Mouse (Mus musculus) left cerebral cortex, postnatal 36 days (tissue): Measurements from ENCODE around the gene Tgfbr2. TPM values are rescaled to one million over a fixed set of nuclear protein-coding genes. Genes with fewer than 3 reads are reported as not detected.
"Not testable (repeated sequence)": the region's sequence is repeated elsewhere in the genome, so short reads cannot be mapped to it uniquely, and the experiment has no call there.

Source experiments
- DNase-seq, 2 experiments: peaks; one replicate each; pipeline ENCODE4 v3.0.0; 2021 to 2022; ENCODE audit warnings: low spot score in 2 of 2, mixed read lengths in 1 of 2
- intact Hi-C: fragments of 180-260 bp; cut with DNase I; formaldehyde crosslinking; loops from one replicate; pipeline ENCODE4 v1.15.1; 2025
- total RNA-seq, 2 experiments: library from RNA; stranded (reverse); gene quantifications; 2 replicates each; pipeline ENCODE4 v1.2.3; 2021

Tgfbr2 gene
- total RNA-seq, 2 experiments from 2014 or later, result 12.2 to 12.3 TPM

DNA sequence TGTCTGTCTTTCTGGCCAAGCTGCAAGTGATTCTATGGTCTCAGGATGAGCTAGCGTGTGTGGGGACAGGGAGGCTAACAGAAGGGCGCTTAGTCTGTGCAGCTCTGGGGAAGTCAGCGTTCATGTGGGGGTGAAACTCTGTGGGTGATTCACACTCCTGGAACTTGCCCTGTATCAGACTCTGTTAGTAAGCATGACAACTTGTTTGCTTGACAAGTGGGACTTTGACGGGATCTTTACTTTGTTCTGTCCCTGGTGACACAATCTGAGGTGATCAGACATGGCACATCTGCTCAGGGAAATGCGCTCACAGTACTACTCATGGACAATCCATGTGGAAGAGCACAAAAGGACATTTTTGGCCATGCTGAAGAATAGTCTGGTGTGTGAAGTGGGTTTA, 87.9 kb downstream of the Tgfbr2 start:
- no peak for DNase-seq
- intact Hi-C loops, result loop anchor here (5.0 kb wide), 1 partner anchor 295 kb away; no protein-coding TSS in a partner anchor

DNA sequence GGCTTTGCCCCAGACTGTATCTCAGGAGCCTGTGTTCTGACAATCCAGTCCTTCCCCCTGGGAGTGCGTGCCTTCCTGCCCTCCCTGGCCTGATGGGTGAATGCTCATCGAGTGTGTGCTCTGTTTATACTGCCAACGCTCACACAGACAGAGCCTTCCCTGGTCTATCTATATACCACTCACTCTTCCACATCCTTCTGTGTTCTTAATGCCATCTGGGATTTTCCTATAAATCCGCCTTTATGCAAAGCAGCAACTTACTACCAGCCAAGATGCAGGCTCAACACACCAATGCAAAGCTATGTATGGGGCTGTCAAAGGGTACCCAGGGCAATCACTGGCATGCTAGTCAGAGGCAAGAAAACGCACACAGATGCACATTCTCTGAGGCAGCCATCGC, 89.2 kb downstream of the Tgfbr2 start:
- no peak for DNase-seq
- intact Hi-C loops, result loop anchor here (5.0 kb wide), 1 partner anchor 296 kb away; no protein-coding TSS in a partner anchor

DNA sequence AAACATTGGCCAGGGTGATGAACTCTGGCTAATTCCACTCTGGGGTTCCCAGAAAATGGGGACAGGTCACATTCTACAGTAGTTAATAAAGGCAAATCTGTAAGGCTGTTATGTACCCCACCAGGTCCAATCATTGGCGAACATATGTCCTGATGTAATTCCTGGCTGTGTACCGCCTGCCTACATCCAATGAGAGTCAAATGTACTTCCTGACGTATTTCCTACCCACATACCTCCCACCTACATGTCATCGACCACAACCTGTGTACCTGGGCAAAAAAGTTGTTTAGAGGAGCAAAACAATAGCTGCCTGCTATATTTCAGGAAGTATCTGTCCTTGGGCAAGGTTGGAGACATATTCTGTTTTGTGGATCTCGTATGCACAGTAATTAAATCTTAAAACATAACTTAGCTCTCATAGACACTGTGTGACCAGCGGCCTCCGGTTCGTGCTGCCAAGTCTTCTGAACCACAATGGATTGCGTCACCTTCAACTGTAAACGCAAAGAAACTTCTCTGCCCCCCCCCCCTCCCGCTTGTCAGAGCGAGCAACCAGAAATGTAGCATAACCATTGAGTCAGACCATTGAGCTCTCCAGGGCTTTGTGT, 90.7 kb downstream of the Tgfbr2 start:
- DNase-seq, result no peak
- intact Hi-C loops, result no loop called here

DNA sequence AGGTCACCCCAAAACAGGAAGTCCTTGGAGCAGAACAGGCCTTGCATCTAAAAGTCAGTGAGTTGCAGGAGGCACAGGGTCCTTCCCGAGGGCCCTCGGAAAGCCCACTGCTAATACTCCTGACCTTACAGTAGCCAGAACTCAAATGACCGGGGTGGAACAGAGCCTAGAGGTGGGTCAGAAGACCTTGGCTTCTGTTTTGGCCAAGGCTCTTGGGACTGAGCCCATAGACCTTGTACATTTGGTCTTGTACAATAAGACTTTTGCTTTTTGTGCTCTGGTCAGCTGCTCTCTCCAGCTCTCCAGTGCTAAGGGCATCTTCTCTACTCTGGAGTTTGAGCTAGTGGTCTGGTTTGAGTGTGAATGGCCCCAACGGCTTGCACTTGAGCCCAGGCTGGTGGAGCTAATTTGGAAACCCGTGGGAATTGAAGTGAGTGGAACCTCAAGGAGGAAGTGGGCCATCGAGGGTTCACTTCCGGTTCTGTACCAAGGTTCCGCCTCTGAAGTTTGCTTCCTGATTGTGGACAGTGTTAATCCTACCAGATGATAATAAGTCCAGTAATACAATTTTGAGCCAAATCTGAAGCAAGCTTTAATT, 91.3 kb downstream of the Tgfbr2 start:
- intact Hi-C loops, result no loop called here
- no peak for DNase-seq

DNA sequence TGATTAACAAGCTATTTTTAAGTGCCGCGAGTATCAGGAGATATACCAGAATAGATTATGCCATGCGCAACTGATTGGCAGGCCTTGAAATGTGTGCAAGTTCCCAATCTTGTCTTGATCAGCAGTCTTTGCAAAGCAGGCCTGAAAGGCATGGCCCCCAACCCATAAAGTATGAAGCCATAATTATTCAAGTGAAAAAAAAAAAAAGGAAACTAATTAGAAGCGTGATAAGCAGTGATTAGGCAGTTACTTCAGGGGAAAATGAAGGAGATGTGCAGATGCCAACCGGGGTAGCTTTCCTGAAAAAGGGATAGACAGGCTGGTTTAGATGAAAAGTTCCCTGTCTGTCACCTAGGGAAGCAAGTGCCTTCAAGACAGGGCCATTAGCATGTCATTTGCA, 91.9 kb downstream of the Tgfbr2 start:
- intact Hi-C loops, result no loop called here
- DNase-seq, result no peak

DNA sequence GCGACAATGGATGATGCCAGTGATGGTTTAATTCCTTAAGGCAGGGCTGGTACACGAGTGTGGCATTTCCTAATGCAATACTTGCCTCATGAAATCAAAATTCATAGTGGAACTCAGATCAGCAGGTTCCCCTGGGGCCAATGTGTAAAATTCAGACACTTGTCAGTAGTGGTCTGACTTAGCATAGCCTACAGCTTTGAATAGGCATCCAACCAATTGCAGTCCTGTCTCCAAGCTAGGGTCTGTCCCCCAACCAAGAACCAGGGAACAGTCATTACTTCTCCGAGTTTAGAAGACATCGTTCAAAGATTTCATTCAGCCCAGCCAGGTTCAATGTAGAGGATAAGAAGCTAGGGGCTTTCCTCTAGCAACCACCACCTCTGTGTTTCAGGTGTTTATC, 93.4 kb downstream of the Tgfbr2 start:
- DNase-seq, result no peak
- intact Hi-C loops, result no loop called here

DNA sequence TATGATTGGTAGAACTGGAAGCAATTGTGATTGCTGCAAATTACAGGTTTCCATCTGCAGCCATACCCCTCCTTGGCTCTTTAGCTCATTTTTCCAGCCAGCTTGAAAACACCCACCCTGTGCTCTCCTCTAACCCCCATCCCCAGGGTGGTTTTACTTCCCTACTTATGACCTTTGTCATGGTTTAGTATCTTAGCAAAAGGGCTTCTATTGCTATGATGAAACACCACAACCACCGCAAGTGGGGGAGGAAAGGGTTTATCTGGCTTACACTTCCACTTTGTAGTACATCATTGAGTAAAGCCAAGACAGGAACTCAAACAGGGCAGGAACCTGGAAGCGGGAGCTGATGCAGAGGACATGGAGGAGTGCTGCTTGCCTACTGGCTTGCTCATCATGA, 97.7 kb downstream of the Tgfbr2 start:
- intact Hi-C loops, result no loop called here
- DNase-seq, result no peak

DNA sequence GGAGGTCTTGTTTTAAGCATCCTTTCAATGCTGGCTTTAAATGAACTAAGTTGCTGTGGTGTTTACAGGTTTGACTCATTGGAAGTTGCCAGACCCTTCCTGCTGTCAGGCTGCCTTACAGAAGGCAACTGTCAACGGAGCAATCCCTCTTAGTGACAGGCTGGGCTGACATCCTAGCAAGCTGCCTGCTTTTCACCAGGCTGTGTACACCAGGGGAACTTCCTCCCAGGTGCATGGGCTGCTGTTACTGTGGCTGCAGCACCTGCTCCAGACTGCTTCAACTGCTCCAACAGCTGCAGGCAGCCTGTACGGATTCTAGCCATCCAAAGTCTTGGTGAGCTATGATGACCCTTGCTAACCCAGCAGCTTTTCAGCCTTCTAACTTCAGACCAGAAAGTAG, 98.2 kb downstream of the Tgfbr2 start:
- no peak for DNase-seq
- intact Hi-C loops, result no loop called here

DNA sequence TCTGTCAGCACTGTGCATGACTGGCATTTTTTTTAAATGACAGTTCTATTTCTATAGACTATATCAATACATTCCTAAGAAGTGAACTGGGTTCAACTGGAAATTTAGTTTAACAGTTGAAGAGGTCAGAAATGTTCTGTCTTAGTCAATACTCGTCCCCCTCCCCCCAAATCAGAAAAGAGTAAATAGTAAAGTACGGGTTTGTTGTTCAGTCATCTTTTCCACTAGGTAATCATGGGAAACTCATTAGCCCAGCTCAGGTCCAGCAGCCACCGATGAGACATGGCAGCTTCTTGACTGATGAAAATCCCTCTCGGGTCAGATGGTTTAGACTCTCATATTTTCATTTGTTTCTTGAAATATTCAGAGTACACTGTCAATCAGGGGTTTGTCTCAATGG, 99.0 kb downstream of the Tgfbr2 start:
- intact Hi-C loops, result no loop called here
- DNase-seq, result no peak

DNA sequence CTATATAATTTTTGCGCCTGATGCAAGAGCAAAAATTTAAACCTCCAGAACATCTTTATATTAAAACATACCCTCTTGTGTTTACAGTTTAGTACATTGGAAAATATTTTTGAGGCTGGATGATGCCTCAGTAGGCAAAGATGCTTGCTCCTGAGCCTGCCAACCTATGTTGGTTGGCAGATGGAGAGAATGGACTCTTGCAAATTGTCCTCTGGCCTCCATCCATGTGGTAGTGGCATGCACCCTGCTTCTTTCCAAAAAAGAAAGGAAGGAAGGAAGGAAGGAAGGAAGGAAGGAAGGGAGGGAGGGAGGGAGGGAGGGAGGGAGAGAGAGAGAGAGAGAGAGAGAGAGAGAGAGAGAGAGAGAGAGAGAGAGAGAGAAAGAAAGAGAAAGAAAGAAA, 103.6 kb downstream of the Tgfbr2 start:
- DNase-seq, intact Hi-C loops: not testable (repeated sequence)

DNA sequence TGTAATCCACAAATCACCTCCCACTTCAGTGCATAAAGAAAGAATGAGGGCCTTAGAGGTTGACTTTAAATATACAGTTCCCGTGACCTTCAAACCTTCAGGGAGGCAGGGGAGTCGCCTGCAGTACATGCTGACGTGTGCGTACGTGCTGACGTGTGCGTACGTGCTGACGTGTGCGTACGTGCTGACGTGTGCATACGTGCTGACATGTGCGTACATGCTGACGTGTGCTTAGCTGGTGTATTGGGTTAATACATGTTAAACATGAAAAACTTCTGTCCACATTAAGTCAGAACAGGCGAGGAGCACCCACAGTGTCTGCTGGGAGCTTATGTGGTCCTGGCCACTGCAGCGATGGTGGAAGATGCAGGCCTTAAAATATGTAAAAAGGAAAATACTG, 110.4 kb downstream of the Tgfbr2 start:
- intact Hi-C loops, result loop anchor here (5.0 kb wide), 1 partner anchor 488 kb away; no protein-coding TSS in a partner anchor

DNA sequence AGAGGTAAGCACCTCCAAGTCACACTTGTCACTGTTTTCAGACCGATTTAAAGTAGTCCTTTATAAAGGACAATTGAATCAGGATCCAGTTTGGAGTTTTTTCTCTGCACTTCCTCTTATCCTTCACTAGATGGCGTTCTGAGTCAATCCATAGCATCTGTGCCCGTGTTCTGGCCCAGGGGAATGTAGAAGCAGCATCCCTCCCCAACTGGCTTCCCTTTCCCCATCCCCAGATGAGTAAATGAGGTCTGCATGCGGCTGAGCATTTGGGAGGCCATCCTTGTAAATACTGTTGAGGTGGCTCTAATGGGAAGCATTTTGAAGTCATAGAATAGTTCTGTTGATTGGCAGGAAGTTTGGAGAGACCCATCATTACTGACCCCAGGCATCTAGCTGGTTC, 114.5 kb downstream of the Tgfbr2 start:
- intact Hi-C loops, result loop anchor here (5.0 kb wide), 1 partner anchor 492 kb away; no protein-coding TSS in a partner anchor
- DNase-seq, result no peak

More for the DNA sequence above, 110.4 kb downstream of the Tgfbr2 start:
- DNase-seq, result no peak

DNA sequence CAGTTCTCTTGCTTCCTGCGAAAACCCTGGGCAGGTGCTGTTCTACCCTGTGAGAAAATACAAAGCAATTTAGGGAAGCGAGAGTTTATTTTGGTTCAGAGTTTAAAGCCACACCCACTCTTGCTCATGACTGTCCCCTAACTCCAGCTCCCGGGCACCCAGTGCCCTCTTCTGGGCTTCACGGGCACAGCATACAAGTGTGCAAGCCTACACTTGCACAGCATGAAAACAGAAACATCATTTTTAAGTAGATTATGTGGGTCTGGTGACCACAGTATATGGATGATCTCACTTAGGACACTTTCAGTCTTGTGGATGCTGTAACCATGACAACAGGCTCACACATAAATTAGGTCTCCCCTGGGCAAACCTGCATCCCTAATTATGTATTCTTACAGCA, 116.0 kb downstream of the Tgfbr2 start:
- DNase-seq, result no peak
- intact Hi-C loops, result no loop called here

DNA sequence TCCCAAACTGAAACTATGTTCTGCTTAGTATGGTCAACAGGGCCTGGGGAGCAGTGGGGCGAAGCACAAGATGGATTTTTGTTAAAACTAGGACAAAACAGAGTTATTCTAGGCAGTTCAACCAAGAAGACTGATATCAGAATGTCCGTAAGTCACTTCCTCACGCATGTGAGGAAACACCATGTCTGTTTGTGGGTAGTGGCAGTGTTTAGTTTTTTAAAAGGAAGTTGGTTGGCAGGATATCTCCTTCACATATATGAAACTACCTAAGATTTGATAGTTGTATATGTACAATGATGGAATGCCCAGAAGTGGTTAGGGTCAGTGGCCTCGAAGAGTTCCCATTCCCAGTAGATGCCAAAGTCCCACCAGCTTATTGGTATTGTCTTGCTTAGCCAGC, 116.7 kb downstream of the Tgfbr2 start:
- intact Hi-C loops, result no loop called here
- no peak for DNase-seq

DNA sequence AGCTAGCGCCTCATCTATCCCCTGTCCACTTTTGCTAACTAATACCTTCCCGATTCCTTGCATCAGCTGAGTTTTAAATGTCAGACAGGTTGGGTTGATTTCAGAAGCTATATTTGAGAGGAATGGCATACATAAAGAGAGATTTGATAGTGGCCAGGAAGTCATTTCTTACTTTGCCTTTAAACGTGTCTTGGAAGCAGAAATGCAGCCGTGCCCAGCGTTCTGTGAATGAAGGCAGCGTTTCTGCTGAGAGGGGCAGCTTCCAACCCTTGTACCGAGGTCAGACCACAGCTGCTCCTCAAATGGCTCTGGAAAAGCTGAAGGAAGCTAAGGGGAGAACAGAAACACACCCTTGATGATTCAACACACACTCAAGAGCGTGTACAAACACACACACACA, 121.2 kb downstream of the Tgfbr2 start:
- no peak for DNase-seq
- intact Hi-C loops, result no loop called here

DNA sequence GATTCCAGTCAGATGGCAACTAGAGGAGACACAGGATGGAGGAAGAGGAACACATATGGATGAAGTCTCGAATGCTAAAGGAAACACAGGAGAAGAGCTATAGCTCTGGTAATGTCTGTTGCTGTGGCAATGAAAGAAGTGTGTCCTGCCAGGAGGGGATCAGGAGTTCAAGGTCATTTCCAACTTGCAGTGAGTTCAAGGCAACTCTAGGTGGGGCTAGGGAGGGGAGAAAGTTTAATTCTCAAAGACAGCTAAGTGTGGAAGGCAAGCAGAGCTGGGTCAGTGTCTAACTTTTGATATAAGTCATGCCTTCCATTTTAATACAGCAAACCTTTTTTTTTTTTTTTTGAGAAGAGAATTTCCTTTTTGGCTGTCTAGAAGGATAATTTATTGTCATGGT, 125.2 kb downstream of the Tgfbr2 start:
- intact Hi-C loops, result loop anchor here (10.0 kb wide), 1 partner anchor 735 kb away; the partner anchor contains the start of gene Stt3b

DNA sequence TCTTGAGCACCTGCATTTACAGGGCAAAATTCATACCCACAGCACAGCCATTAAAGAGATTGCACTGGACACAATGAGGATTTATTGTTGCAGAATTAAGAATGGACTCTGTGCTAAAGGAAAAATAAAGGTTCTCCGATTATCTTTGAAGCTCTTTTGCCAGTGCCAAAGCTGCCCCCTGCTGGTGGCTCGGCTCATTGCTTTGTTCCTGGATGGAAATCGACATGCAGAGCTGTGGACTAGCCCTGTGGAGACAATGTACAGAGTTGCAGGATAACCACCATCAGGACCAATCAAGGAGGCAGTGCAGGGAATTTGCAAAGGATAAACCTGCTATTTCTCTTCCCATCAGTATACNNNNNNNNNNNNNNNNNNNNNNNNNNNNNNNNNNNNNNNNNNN, 133.4 kb downstream of the Tgfbr2 start:
- intact Hi-C loops, result loop anchor here (5.0 to 10.0 kb wide), 2 partner anchors 329 to 727 kb away; partner anchors contain the start of gene Stt3b
- peak; percentile 84 to 89 for DNase-seq

More for the DNA sequence above, 125.2 kb downstream of the Tgfbr2 start:
- no peak for DNase-seq

DNA sequence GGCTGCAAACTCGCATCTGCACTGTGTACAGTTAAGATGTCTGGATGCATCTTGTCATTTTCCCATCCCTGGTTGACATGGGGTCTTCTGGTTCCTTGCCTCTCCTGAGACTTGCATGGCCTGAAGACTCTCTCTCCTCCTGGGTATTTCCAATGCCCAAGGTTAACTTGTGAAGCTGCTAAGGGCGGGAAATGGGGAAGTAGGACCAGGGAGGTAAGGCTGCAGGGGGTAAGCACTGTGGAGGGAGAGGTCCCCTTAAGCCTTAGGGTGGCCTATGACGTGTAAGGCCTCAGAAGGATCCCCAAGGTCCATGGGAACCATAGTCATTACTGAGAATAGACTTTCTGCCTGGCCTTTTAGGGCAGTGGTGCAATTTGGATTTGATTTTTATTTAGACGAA, 133.8 kb downstream of the Tgfbr2 start:
- DNase-seq, result no peak
- intact Hi-C loops, result loop anchor here (5.0 to 10.0 kb wide), 2 partner anchors 329 to 727 kb away; partner anchors contain the start of gene Stt3b

DNA sequence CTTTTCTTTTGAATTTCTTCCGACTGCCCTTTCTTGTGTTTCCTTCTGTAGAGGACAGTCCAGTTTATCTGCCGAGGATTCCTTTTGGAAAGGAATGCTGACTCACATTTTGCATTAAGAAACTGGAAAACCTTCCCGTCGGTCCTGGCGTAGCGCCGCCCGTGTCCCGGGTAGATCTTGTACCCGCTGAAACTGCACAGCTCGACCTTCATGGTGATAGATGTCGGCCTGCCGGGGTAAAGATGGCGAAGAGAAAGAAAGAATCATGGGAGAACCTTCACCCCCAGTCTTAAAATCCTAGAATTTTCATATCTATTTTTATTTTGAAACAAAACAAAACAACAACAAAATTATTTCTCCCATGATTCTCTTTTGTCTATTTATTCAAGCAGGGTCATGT, 134.3 kb downstream of the Tgfbr2 start:
- intact Hi-C loops, result loop anchor here (5.0 to 10.0 kb wide), 2 partner anchors 329 to 726 kb away; partner anchors contain the start of gene Stt3b
- DNase-seq, result not testable (repeated sequence)

DNA sequence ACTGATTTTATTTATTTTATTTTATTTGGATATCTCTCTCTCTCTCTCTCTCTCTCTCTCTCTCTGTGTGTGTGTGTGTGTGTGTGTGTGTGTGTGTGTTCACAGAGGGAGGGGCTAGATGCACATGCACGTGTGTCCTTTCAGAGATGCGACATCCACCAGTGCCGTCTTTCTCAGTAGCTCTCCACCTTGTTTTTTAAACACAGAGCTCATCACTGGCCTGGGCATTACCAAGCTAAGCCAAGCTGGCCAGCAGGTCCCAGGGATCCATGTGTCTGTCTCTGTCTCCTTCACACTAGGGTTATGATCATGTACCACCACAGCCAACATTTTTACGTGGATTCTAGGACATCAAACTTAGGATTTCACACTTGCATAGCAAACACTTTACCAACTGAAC, 135.2 kb downstream of the Tgfbr2 start:
- no peak for DNase-seq
- intact Hi-C loops, result loop anchor here (5.0 to 10.0 kb wide), 3 partner anchors 155 to 725 kb away; partner anchors contain the start of gene Stt3b

DNA sequence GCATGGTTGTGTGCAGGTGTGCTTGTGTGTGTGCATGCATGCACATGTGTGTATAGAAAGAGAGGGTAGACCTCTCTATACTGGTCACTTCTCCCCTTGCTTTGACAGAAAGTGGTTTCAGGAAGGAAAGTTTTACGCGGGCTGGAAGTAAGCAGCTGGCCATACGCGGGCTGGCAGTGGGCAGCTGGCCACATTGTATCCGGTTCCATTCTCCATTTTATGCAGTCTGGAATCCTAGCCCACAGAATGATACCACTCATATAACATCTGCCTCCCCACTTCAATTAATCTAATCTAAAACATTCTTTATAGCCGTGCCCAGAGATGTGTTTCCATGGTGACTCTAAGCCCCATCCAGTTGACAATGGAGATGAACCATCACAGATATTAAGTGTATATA, 136.9 kb downstream of the Tgfbr2 start:
- DNase-seq, result no peak
- intact Hi-C loops, result loop anchor here (10.0 kb wide), 1 partner anchor 153 kb away; no protein-coding TSS in a partner anchor
